Mouse (Mus musculus) bone marrow macrophage, adult 2 months (primary cell): ENCODE results near the gene Aff3.

Experiments used
- CTCF ChIP-seq: IDR thresholded peaks from 2 replicates; pipeline ENCODE4 v1.5.1; 2012; ENCODE audit warnings: low read depth, mild to moderate bottlenecking, low read length, moderate library complexity
- POLR2A ChIP-seq: IDR thresholded peaks from 2 replicates; pipeline ENCODE4 v1.6.1; 2012; ENCODE audit warnings: mild to moderate bottlenecking, low read depth, low read length, borderline replicate concordance

GRCm38 (mm10) chr1:38514634-38515011, 150.1 kb downstream of the Aff3 start:
- TF ChIP-seq CTCF (no peak), POLR2A (no peak)
